Mouse (Mus musculus) hindbrain, embryonic 16.5 days (tissue): ENCODE measurements at regions not wholly inside any gene's neighbourhood (a gene's known extent, or its start where the extent isn't known, plus 50 kb on each side); places are given as distances from the start of the nearest gene placed in this dataset.

Source experiments
- ATAC-seq: fragments of 200-750 bp; cut with Nextera tagmentation; 2 replicates; pipeline ENCODE4 v1.8.0; 2017; ENCODE audit warnings: moderate TSS enrichment, moderate library complexity
- H3K27ac ChIP-seq: fragments of 300-500 bp; sonication (generic); 2 replicates; pipeline ENCODE4 v1.5.1; 2014; ENCODE audit warnings: low read depth, mild to moderate bottlenecking, control low read depth, low read length, moderate library complexity
- H3K27me3 ChIP-seq: fragments of 300-500 bp; sonication (generic); replicated peaks from 2 replicates; pipeline ENCODE4 v1.6.1; 2014; ENCODE audit warnings: low read length; ENCODE audit not compliant: control insufficient read depth, insufficient read depth
- H3K36me3 ChIP-seq: fragments of 300-500 bp; sonication (generic); 2 replicates; pipeline ENCODE4 v1.6.1; 2014; ENCODE audit warnings: mild to moderate bottlenecking, low read length, moderate library complexity, mixed read lengths; ENCODE audit not compliant: control insufficient read depth, insufficient read depth
- H3K4me1 ChIP-seq: fragments of 300-500 bp; sonication (generic); 2 replicates; pipeline ENCODE4 v1.6.1; 2014; ENCODE audit warnings: low read depth, low read length; ENCODE audit not compliant: control insufficient read depth, insufficient read depth
- H3K4me2 ChIP-seq: fragments of 300-500 bp; sonication (generic); 2 replicates; pipeline ENCODE4 v1.6.1; 2014; ENCODE audit warnings: mild to moderate bottlenecking, low read length, control low read depth, moderate library complexity
- H3K4me3 ChIP-seq: fragments of 300-500 bp; sonication (generic); 2 replicates; pipeline ENCODE4 v1.5.1; 2014; ENCODE audit warnings: mild to moderate bottlenecking, low read length, control low read depth, moderate library complexity
- H3K9ac ChIP-seq: fragments of 300-500 bp; sonication (generic); 2 replicates; pipeline ENCODE4 v1.6.1; 2014; ENCODE audit warnings: low read depth, mild to moderate bottlenecking, control low read depth, low read length, moderate library complexity
- H3K9me3 ChIP-seq: fragments of 300-500 bp; sonication (generic); 2 replicates; pipeline ENCODE4 v1.6.1; 2014; ENCODE audit warnings: mild to moderate bottlenecking, low read length, moderate library complexity; ENCODE audit not compliant: control insufficient read depth
- WGBS: fragments of 180-500 bp; shearing (Covaris S2); extraction: QIAGEN DNeasy Blood & Tissue Kit; methylation state at CpG from one replicate; pipeline ENCODE4 v1.1.7; 2014; 5-methylcytosine and 5-hydroxymethylcytosine counted together

DNA sequence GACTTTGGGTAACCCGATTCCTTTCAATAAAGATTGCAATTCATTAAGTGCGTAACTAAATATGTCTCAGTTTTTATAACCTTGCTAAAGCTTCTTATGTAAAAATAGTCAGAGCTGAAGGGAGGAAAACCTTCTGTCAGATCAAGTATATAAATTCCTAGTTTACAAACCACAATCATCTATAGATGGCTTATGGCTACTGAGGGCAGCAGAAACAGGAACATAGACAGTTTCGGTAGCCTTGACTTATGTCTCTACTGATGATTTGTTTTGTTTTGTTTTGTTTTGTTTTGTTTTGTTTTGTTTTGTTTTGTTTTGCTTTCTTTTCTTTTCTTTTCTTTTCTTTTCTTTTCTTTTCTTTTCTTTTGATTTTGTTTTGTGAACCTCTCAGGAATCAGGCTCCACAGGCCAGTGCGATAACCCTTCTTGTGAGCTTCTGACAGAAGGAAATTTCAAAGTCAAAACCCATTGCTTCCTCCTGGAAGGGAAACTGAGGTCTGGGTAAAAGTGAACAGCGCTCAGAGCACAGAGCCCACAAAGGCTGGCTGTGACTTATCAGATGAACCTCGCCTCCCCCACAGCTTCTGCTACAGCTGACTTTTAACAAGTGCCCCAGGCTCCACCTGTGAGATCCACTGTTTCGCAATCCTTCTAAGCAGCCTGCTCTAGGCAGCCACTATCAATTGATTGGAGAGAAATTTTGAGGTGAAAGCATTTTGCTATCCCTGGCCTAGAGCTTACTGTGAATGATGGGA, 391.8 kb upstream of the Zfp462 start:
- WGBS, result 94% methylated on average over 7 of the region's 7 CpGs
- Histone ChIP-seq H3K27ac (no peak overlapping the region), H3K27me3 (no peaks in the 10 kb centered on the region), H3K9ac (no peak overlapping the region), H3K36me3 (no peaks in the 10 kb centered on the region), H3K4me2 (no peak overlapping the region), H3K4me3 (no peak overlapping the region), H3K4me1 (no peaks in the 10 kb centered on the region), H3K9me3 (no peaks in the 10 kb centered on the region)
- ATAC-seq, result no peak

DNA sequence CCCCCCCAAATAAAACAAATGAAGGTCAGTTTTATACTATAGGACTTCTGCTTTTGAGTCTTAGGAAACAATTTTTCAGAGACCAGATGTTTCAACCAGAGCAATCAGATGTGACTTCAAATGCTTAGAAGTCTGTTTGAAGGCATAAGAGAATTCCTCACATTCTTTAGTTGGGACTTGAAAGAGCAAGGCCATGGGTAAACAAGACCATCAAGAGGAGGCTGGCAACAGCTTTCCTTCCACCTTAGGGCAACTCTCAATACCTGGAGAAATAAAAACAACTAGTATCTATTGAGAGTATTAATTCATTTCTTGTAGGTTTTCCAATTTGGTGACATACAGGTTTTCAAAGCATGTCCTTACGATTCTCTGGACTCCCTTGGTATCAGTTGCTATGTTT, 381.8 kb upstream of the Zfp462 start:
- H3K9me3 ChIP-seq, result no peaks in the 10 kb centered on the region
- ATAC-seq, result no peak
- H3K27me3 ChIP-seq, result no peaks in the 10 kb centered on the region
- no peaks in the 10 kb centered on the region for H3K4me1 ChIP-seq
- H3K27ac ChIP-seq, result no peak overlapping the region
- no peak overlapping the region for H3K4me2 ChIP-seq
- no peaks in the 10 kb centered on the region for H3K36me3 ChIP-seq
- WGBS, result 94% methylated on average over 1 of the region's 1 CpGs
- H3K4me3 ChIP-seq, result no peak overlapping the region
- no peak overlapping the region for H3K9ac ChIP-seq

DNA sequence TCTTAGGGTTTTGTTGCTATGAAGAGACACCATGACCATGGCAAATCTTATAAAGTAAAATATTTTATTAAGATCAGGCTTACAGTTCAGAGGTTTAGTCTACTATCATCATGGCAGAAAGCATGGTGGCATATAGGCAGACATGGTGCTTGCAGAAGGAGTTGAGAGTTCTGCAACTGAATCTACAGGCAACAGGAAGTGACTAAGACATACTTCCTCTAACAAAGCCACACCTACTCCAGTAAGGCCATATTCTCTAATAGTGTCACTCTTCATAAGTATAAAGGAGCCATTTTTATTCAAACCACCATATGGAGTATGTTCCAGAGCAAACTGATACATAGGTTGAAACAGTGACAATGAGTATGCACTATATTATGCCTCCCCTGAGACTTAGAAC, 371.7 kb upstream of the Zfp462 start:
- Histone ChIP-seq H3K27ac (no peak overlapping the region), H3K36me3 (no peaks in the 10 kb centered on the region), H3K4me2 (no peak overlapping the region), H3K9me3 (no peaks in the 10 kb centered on the region), H3K9ac (no peak overlapping the region), H3K27me3 (no peaks in the 10 kb centered on the region), H3K4me1 (no peaks in the 10 kb centered on the region), H3K4me3 (no peak overlapping the region)
- no peak for ATAC-seq

DNA sequence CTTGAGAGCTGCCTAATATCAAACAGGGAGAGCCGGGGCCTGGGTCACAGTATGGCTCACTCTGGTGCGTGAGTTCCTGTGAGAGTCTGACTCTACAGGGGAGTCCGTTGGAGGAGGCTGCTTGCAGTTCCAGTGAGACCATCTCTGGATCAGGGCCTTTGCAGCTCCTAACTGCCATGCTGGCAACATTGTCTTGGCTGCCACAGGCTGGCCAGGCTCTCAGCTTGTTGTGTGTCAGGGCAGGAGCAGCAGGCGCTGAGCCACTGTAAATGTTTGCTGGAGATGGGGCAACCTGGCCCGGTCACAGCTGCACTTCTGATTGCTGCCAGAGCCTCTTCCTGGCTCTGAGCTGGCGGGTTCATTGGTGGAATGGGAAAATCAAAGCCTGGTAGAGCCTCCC, 357.7 kb upstream of the Zfp462 start:
- Histone ChIP-seq H3K27me3 (no peaks in the 10 kb centered on the region), H3K9me3 (no peaks in the 10 kb centered on the region), H3K9ac (no peak overlapping the region), H3K4me3 (no peak overlapping the region), H3K4me2 (no peak overlapping the region), H3K36me3 (no peaks in the 10 kb centered on the region), H3K27ac (no peak overlapping the region), H3K4me1 (no peaks in the 10 kb centered on the region)
- ATAC-seq, result peak; percentile 87
- 59% methylated on average over 6 of the region's 6 CpGs for WGBS

DNA sequence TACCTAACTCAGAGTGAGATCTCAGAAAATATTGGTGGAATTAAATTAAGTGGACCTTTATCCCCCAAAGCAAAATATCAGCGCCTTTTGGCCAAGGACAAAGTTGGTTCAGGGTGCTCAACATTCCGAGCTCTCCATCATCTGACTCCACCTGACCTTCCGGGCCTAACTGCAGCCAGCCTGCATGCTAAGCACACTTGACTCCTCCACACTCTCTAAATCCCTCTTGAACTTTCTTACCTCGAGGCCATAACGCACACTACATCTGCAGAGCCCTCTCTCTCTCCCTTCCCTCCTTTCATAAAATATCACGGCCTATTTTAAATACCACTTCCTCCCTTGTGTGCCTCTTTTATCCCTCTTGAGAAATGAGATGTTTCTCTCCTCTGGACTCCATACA, 356.1 kb upstream of the Zfp462 start:
- Histone ChIP-seq H3K27me3 (no peaks in the 10 kb centered on the region), H3K4me1 (no peaks in the 10 kb centered on the region), H3K36me3 (no peaks in the 10 kb centered on the region), H3K4me2 (no peak overlapping the region), H3K9me3 (no peaks in the 10 kb centered on the region), H3K4me3 (no peak overlapping the region), H3K9ac (no peak overlapping the region), H3K27ac (no peak overlapping the region)
- 83% methylated on average over 6 of the region's 6 CpGs for WGBS
- ATAC-seq, result no peak

DNA sequence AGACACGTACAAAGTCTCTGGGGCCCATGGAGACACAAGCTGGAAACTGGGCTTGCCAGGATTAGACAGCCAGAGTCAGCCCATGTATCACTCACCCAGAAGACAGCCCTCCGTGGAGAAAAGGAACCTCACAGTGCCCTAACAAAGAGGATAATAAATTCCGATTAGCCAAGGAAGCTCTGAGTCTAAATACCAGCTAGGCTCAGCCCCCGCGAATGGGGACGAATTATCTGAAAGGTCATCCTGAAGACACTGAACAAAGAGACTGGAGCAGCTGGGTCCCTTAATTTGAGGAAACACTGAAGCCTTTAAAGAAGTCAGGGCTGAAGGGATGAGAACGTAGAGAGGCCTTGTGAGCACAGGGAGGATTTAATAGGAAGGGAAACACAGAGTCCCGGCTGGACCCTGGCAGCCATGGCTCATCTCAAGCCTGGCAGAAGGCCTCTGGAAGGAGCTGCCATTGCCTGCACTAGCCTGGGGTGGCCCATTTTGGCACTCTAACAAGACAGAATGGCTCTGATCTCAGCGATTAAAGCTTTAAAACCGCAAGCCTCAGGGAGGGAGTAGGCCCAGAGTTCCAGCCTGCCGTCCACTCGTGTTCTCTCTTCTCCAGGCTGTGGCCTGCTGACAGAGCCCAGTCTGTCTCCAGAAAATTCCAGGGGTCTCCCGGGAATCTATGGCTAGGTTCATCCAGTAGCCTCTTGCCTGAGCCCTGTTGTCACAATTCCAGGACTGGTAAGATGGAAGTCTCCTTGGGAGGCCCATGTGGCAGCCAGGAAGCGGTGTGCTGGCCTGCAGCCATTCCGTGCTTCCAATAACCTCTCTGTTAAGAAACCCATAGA, 343.0 kb upstream of the Zfp462 start:
- 29% methylated on average over 15 of the region's 15 CpGs for WGBS
- no peak overlapping the region for H3K4me2 ChIP-seq
- H3K27ac ChIP-seq, result peak overlapping the region; percentile 2; the same call in 1 of the 2 replicates
- H3K4me3 ChIP-seq, result no peak overlapping the region
- no peaks in the 10 kb centered on the region for H3K27me3 ChIP-seq
- no peaks in the 10 kb centered on the region for H3K36me3 ChIP-seq
- peak; percentile 93 for ATAC-seq
- H3K9ac ChIP-seq, result no peak overlapping the region
- H3K4me1 ChIP-seq, result no peaks in the 10 kb centered on the region
- no peaks in the 10 kb centered on the region for H3K9me3 ChIP-seq

GRCm38 (mm10) chr4:54602513-54603205, 342.2 kb upstream of the Zfp462 start:
- WGBS, result 78% methylated on average over 6 of the region's 6 CpGs

GRCm38 (mm10) chr4:54610101-54610500, 334.7 kb upstream of the Zfp462 start:
- no peak overlapping the region for H3K27ac ChIP-seq
- no peak overlapping the region for H3K4me2 ChIP-seq
- H3K9me3 ChIP-seq, result 0 out of 2 replicates have a peak, but pooled peaks cover 2% of the 10 kb centered on the region
- H3K4me3 ChIP-seq, result no peak overlapping the region
- 66% methylated on average over 5 of the region's 5 CpGs for WGBS
- H3K27me3 ChIP-seq, result no peaks in the 10 kb centered on the region
- ATAC-seq, result no peak
- H3K9ac ChIP-seq, result no peak overlapping the region
- no peaks in the 10 kb centered on the region for H3K4me1 ChIP-seq
- H3K36me3 ChIP-seq, result no peaks in the 10 kb centered on the region

More at GRCm38 (mm10) chr4:54602513-54603205, 342.2 kb upstream of the Zfp462 start:
- H3K4me1 ChIP-seq, result no peaks in the 10 kb centered on the region
- H3K4me3 ChIP-seq, result no peak overlapping the region
- H3K4me2 ChIP-seq, result no peak overlapping the region
- no peaks in the 10 kb centered on the region for H3K27me3 ChIP-seq
- ATAC-seq, result no peak
- H3K27ac ChIP-seq, result no peak overlapping the region
- no peaks in the 10 kb centered on the region for H3K9me3 ChIP-seq
- no peak overlapping the region for H3K9ac ChIP-seq
- H3K36me3 ChIP-seq, result no peaks in the 10 kb centered on the region
